ENCODE assay signal across 21 mouse cellular contexts in genomic region chr15:80738244-80738643, GRCm38 (mm10). TPM values are rescaled to one million over a fixed set of nuclear protein-coding genes. Genes with fewer than 3 reads are reported as not detected.
DNase-seq lines count a peak whose midpoint lies in the region; TF ChIP-seq lines count a peak whose summit lies in the region.
"Had no signal": no experiment of that assay in that cellular context is flagged by ENCODE, and none has a peak within 500 bp of the region (broad histone marks: within the 10 kb centered on the region; RNA-seq: fewer than 3 reads in every experiment).

No protein-coding gene starts in this region.

- DNase-seq in gastrocnemius, adult 2 months, result no peak
- no peak for DNase-seq in gastrocnemius, adult 8-10 months (ENCODE audit: low spot score in 2 of 2)
- peak; percentile 75 for DNase-seq in MEL (ENCODE audit: low read depth, low spot score)
- peak; percentile 47 for DNase-seq in MEL-GATA-1-ER (ENCODE audit: extremely low read depth, low read depth)
- no peak for DNase-seq in kidney, postnatal 4 days
- DNase-seq in heart, embryonic 10.5 days (ENCODE audit: low spot score), result no peak
- DNase-seq: adrenal gland, adult 2 months; adrenal gland, adult 8-10 months; adrenal gland, postnatal 10 days; adrenal gland, postnatal 14 days; adrenal gland, postnatal 25 days; adrenal gland, postnatal 36 days; B cell, adult 2 months; cerebellum, adult 11 months; cerebellum, adult 11-12 months; cerebellum, adult 18-20 months; cerebellum, adult 2 months; cerebellum, adult 8-10 months had no signal

- intact Hi-C loops in gastrocnemius, adult 2 months (cut with DNase I), result no loop called here

- H3K4me3 ChIP-seq in gastrocnemius, adult 2 months, result no peak overlapping the region
- peak overlapping the region; percentile 33 to 45 for H3K4me3 ChIP-seq in MEL (ENCODE audit: control insufficient read depth in 1 of 2, insufficient read depth in 1 of 2, low read depth in 2 of 2, low read length in 2 of 2)
- H3K4me3 ChIP-seq in heart, embryonic 10.5 days, result no peak overlapping the region

- peak; percentile 48 to 76; a peak in 3 of 4 replicates for TF ChIP-seq EP300 in MEL (IDR thresholded peaks at IDR 0.05; ENCODE audit: low read depth in 1 of 2, low read length in 2 of 2)

- peaks cover 7 to 17% of the 10 kb centered on the region in 2 experiments for H3K4me1 ChIP-seq in MEL (ENCODE audit: control insufficient read depth in 1 of 2, insufficient read depth in 2 of 2, low read length in 2 of 2)
- H3K4me1 ChIP-seq in heart, embryonic 10.5 days, result 0 out of 2 replicates have a peak, but pooled peaks cover 3% of the 10 kb centered on the region

- H3K9me3 ChIP-seq in MEL (replicated peaks; ENCODE audit: insufficient read depth, low read length), result no peaks in the 10 kb centered on the region
- H3K9me3 ChIP-seq in heart, embryonic 10.5 days, result no peaks in the 10 kb centered on the region
- H3K9me3 ChIP-seq: G1E had no signal

- TF ChIP-seq CTCF in gastrocnemius, adult 2 months (IDR thresholded peaks at IDR 0.05), result no peak
- no peak for TF ChIP-seq CTCF in MEL (IDR thresholded peaks at IDR 0.05 in 2 of 3, conservative IDR thresholded peaks at IDR 0.05 in 1 of 3; ENCODE audit: control insufficient read depth in 1 of 3, insufficient read depth in 1 of 3, low read depth in 2 of 3, low read length in 3 of 3, poor library complexity in 1 of 3, severe bottlenecking in 1 of 3)

- TF ChIP-seq RAD21 in MEL (IDR thresholded peaks at IDR 0.05; ENCODE audit: low read depth, low read length), result no peak

- peak overlapping the region; percentile 37; the same call in 1 of the 2 replicates for H3K9ac ChIP-seq in MEL (ENCODE audit: control insufficient read depth, low read depth, low read length, poor library complexity, severe bottlenecking)

- H3K27me3 ChIP-seq in MEL (ENCODE audit: control insufficient read depth in 1 of 2, insufficient read depth in 2 of 2, low read length in 2 of 2), result no peaks in the 10 kb centered on the region; a peak in 1 of 4 replicates
- no peaks in the 10 kb centered on the region for H3K27me3 ChIP-seq in heart, embryonic 10.5 days (ENCODE audit: insufficient read depth, poor library complexity, severe bottlenecking)
- H3K27me3 ChIP-seq: CH12.LX, Patski had no signal

- WGBS in heart, embryonic 10.5 days, result 94% methylated on average over 2 of the region's 2 CpGs

- no peaks in the 10 kb centered on the region for H3K79me2 ChIP-seq in MEL (ENCODE audit: control insufficient read depth, insufficient read depth, low read length, poor library complexity)

- peaks cover 0 to 15% of the 10 kb centered on the region in 2 experiments; a peak in 2 of 4 replicates for H3K36me3 ChIP-seq in MEL (ENCODE audit: control insufficient read depth in 1 of 2, insufficient read depth in 2 of 2, low read length in 2 of 2)
- H3K36me3 ChIP-seq in heart, embryonic 10.5 days, result no peaks in the 10 kb centered on the region

- H3K27ac ChIP-seq in gastrocnemius, adult 2 months, result peak overlapping the region; percentile 84; the same call in 1 of the 2 replicates
- peak overlapping the region; percentile 45; the same call in 1 of the 2 replicates for H3K27ac ChIP-seq in MEL (ENCODE audit: control insufficient read depth, low read depth, low read length)
- no peak overlapping the region for H3K27ac ChIP-seq in heart, embryonic 10.5 days

- no peak for TF ChIP-seq POLR2A in MEL (IDR thresholded peaks at IDR 0.05; ENCODE audit: control insufficient read depth in 1 of 2, insufficient read depth in 1 of 2, low read depth in 1 of 2, low read length in 2 of 2, poor library complexity in 1 of 2)

TF ChIP-seq in MEL, 35 proteins besides CTCF, POLR2A, EP300 and RAD21:
- TF ChIP-seq POLR2AphosphoS5 (IDR thresholded peaks at IDR 0.05; ENCODE audit: borderline replicate concordance, low read depth, low read length), result no peak
- no peak for TF ChIP-seq TAL1 (IDR thresholded peaks at IDR 0.05; ENCODE audit: low read length)
- TF ChIP-seq ETS1 (IDR thresholded peaks at IDR 0.05; ENCODE audit: low read depth, low read length), result peak; percentile 78
- TF ChIP-seq SMC3 (IDR thresholded peaks at IDR 0.05; ENCODE audit: low read depth, low read length), result 0 out of 2 replicates have a peak, but pooled peaks have one; percentile 10
- TF ChIP-seq ZNF384 (IDR thresholded peaks at IDR 0.05; ENCODE audit: low read depth, low read length), result peak; percentile 61
- TF ChIP-seq MAZ (IDR thresholded peaks at IDR 0.05; ENCODE audit: low read depth, low read length), result 0 out of 2 replicates have a peak, but pooled peaks have one; percentile 42
- TF ChIP-seq RCOR1 (IDR thresholded peaks at IDR 0.05; ENCODE audit: low read depth, low read length), result peak; percentile 53; the same call in 1 of the 2 replicates
- peak; percentile 37; the same call in 1 of the 2 replicates for TF ChIP-seq TCF12 (IDR thresholded peaks at IDR 0.05; ENCODE audit: low read depth, low read length)
- TF ChIP-seq BHLHE40 (IDR thresholded peaks at IDR 0.05; ENCODE audit: borderline replicate concordance, low read depth, low read length), result peak; percentile 58; the same call in 1 of the 2 replicates
- TF ChIP-seq CHD2 (IDR thresholded peaks at IDR 0.05; ENCODE audit: low read length), result no peak; the same call in 1 of the 2 replicates
- TF ChIP-seq ZMIZ1 (IDR thresholded peaks at IDR 0.05; ENCODE audit: low read depth, low read length), result no peak
- TF ChIP-seq GABPA (IDR thresholded peaks at IDR 0.05; ENCODE audit: low read depth, low read length), result no peak
- peak; percentile 78 for TF ChIP-seq GATA1 (IDR thresholded peaks at IDR 0.05; ENCODE audit: low read depth, low read length)
- no peak for TF ChIP-seq MYC (IDR thresholded peaks at IDR 0.05; ENCODE audit: low read depth, low read length)
- TF ChIP-seq ZKSCAN1 (IDR thresholded peaks at IDR 0.05; ENCODE audit: low read depth, low read length), result peak; percentile 78; the same call in 1 of the 2 replicates
- no peak for TF ChIP-seq KAT2A (conservative IDR thresholded peaks at IDR 0.05; ENCODE audit: low read depth, low read length)

RNA-seq across cellular contexts. Expression of gene Tnrc6b, which starts 27.1 kb away (rescaled TPM):
- total RNA-seq in gastrocnemius, adult 2 months (2021), result 10 to 100 TPM; 48.5 to 55.6 TPM
- total RNA-seq in gastrocnemius, adult 8-10 months (2022), result 10 to 100 TPM; 46.5 to 53.7 (median 48.9) TPM
- 8.0 and 8.2 TPM in 2 replicates for total RNA-seq in MEL (2012; rRNA removed)
- polyA plus RNA-seq in MEL (2012; ENCODE audit: insufficient read depth in 1 of 2, insufficient read length in 2 of 2, low read depth in 1 of 2, low replicate concordance in 2 of 2, missing spikeins in 1 of 2), result 10 to 100 TPM in 1 of 2 experiments, 1 to 10 TPM in 1; 7.8 to 13.9 TPM
- 28.5 and 40.2 TPM in 2 replicates for polyA plus RNA-seq in heart, embryonic 10.5 days (2016; fragmentation: Nextera tagmentation; extraction: Ambion mirVana)

Comparison
In these comparisons a context has a peak if more than half of its experiments do, and no peak if none do; other contexts are left out.
1. DNase-seq: peak in MEL (single experiment) and MEL-GATA-1-ER (single experiment); none in gastrocnemius, adult 2 months (single experiment), gastrocnemius, adult 8-10 months (0 of 2), kidney, postnatal 4 days (0 of 2) and heart, embryonic 10.5 days (single experiment).
2. H3K4me3 ChIP-seq: peak in MEL (2 of 2); none in gastrocnemius, adult 2 months (single experiment) and heart, embryonic 10.5 days (single experiment).